In the genomic region with DNA sequence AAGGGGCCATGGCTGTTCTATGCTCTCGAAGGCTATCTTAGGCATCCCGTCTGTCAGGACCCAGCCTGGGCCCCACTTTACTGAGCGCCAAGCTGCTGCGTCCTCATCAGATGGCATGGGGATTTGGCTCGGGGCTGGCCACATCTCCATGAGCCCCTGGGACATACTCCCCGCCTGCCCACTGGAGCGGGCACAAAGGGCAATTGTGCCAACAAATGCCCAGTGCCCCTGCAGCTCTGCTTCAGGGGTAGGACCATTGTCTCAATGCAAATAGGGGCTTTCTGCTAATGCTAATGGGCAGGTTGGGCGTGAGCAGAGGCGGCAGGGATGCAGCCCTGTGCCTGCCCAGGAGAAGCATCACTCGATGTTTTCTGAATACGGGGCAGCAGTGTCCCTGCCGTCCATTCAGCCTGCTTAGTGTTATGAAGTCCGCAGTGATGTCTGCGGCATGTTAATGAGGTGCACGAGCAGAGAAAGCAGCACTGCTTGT, we compare ENCODE assay signal across 14 mouse cellular contexts.
DNase-seq lines count a peak whose midpoint lies in the region; ATAC-seq lines count a peak whose summit lies in the region.
"Had no signal": no experiment of that assay in that cellular context is flagged by ENCODE, and none has a peak within 500 bp of the region (broad histone marks: within the 10 kb centered on the region; RNA-seq: fewer than 3 reads in every experiment).

No protein-coding gene starts in this region.

- intact Hi-C loops in left cerebral cortex, postnatal 4 days (cut with DNase I) = no loop called here
- intact Hi-C loops in left cerebral cortex, postnatal 36 days (cut with DNase I) = no loop called here

- peaks cover 15% of the 10 kb centered on the region for H3K4me1 ChIP-seq in forebrain, embryonic 13.5 days
- no peaks in the 10 kb centered on the region for H3K4me1 ChIP-seq in limb, embryonic 10.5 days
- H3K4me1 ChIP-seq in neural tube, embryonic 12.5 days = peaks cover 8% of the 10 kb centered on the region; the same call in 1 of the 2 replicates
- H3K4me1 ChIP-seq: liver, embryonic 13.5 days had no signal

- peak; percentile 83 for ATAC-seq in forebrain, embryonic 13.5 days
- peak; percentile 85 for ATAC-seq in neural tube, embryonic 12.5 days (ENCODE audit: low FRiP score, low read depth)
- ATAC-seq: Patski had no signal

- H3K9me3 ChIP-seq in forebrain, embryonic 13.5 days (replicated peaks) = no peaks in the 10 kb centered on the region
- H3K9me3 ChIP-seq in limb, embryonic 10.5 days (replicated peaks) = no peaks in the 10 kb centered on the region
- no peaks in the 10 kb centered on the region for H3K9me3 ChIP-seq in neural tube, embryonic 12.5 days
- H3K9me3 ChIP-seq: embryonic facial prominence, embryonic 13.5 days; liver, embryonic 13.5 days had no signal

- H3K36me3 ChIP-seq in forebrain, embryonic 13.5 days (ENCODE audit: poor library complexity, severe bottlenecking) = no peaks in the 10 kb centered on the region
- H3K36me3 ChIP-seq in limb, embryonic 10.5 days = no peaks in the 10 kb centered on the region
- no peaks in the 10 kb centered on the region for H3K36me3 ChIP-seq in neural tube, embryonic 12.5 days
- H3K36me3 ChIP-seq: embryonic facial prominence, embryonic 13.5 days; liver, embryonic 13.5 days had no signal

- peak overlapping the region; percentile 37; the same call in 1 of the 2 replicates for H3K27ac ChIP-seq in forebrain, embryonic 13.5 days
- H3K27ac ChIP-seq in limb, embryonic 10.5 days = no peak overlapping the region
- no peak overlapping the region for H3K27ac ChIP-seq in neural tube, embryonic 12.5 days
- H3K27ac ChIP-seq: embryonic facial prominence, embryonic 13.5 days; liver, embryonic 13.5 days had no signal

- 12% methylated on average over 15 of the region's 15 CpGs for WGBS in forebrain, embryonic 13.5 days
- WGBS in limb, embryonic 10.5 days = 63% methylated on average over 15 of the region's 15 CpGs
- 33% methylated on average over 15 of the region's 15 CpGs for WGBS in neural tube, embryonic 12.5 days

- peak; percentile 70 for DNase-seq in left cerebral cortex, postnatal 4 days
- DNase-seq in left cerebral cortex, postnatal 36 days (ENCODE audit: low spot score in 2 of 2) = no peak
- peak; percentile 27 for DNase-seq in limb, embryonic 10.5 days (ENCODE audit: low spot score)
- DNase-seq in MN1 (ENCODE audit: low spot score) = no peak
- DNase-seq in lung, postnatal 14 days = no peak
- no peak for DNase-seq in cerebellum, adult 8-10 months
- DNase-seq: adrenal gland, postnatal 10 days; cerebellum, adult 11 months; kidney, postnatal 10 days; liver, embryonic 13.5 days had no signal

- peaks cover 9% of the 10 kb centered on the region; the same call in 1 of the 2 replicates for H3K27me3 ChIP-seq in forebrain, embryonic 13.5 days
- H3K27me3 ChIP-seq in limb, embryonic 10.5 days (ENCODE audit: low read depth, poor library complexity, severe bottlenecking) = 0 out of 2 replicates have a peak, but pooled peaks cover 4% of the 10 kb centered on the region
- H3K27me3 ChIP-seq in neural tube, embryonic 12.5 days (replicated peaks) = no peaks in the 10 kb centered on the region; the same call in 1 of the 2 replicates
- H3K27me3 ChIP-seq: liver, embryonic 13.5 days; Patski had no signal

- H3K9ac ChIP-seq in forebrain, embryonic 13.5 days = peak overlapping the region; percentile 31; the same call in 1 of the 2 replicates
- no peak overlapping the region for H3K9ac ChIP-seq in neural tube, embryonic 12.5 days
- H3K9ac ChIP-seq: embryonic facial prominence, embryonic 13.5 days; liver, embryonic 13.5 days had no signal

- H3K4me2 ChIP-seq in forebrain, embryonic 13.5 days = peak overlapping the region; percentile 52
- peak overlapping the region; percentile 38 for H3K4me2 ChIP-seq in neural tube, embryonic 12.5 days (replicated peaks)
- H3K4me2 ChIP-seq: embryonic facial prominence, embryonic 13.5 days; liver, embryonic 13.5 days had no signal

- peak overlapping the region; percentile 13; the same call in 1 of the 2 replicates for H3K4me3 ChIP-seq in forebrain, embryonic 13.5 days
- no peak overlapping the region for H3K4me3 ChIP-seq in limb, embryonic 10.5 days
- H3K4me3 ChIP-seq in neural tube, embryonic 12.5 days = no peak overlapping the region
- H3K4me3 ChIP-seq: embryonic facial prominence, embryonic 13.5 days; liver, embryonic 13.5 days had no signal

Comparison
In these comparisons a context has a peak if more than half of its experiments do, and no peak if none do; other contexts are left out.
1. DNase-seq: peak in left cerebral cortex, postnatal 4 days (single experiment) and limb, embryonic 10.5 days (single experiment); none in left cerebral cortex, postnatal 36 days (0 of 2), MN1 (single experiment), lung, postnatal 14 days (single experiment) and cerebellum, adult 8-10 months (single experiment).